In genomic region chr3:95216655-95217254, GRCm38 (mm10) we compare ENCODE assay signal across 8 mouse cellular contexts. TPM values are rescaled to one million over a fixed set of nuclear protein-coding genes. Genes with fewer than 3 reads are reported as not detected.
DNase-seq lines count a peak whose midpoint lies in the region; ATAC-seq lines count a peak whose summit lies in the region.

No protein-coding gene starts in this region.

- 20% methylated on average over 4 of the region's 4 CpGs for WGBS in kidney, embryonic 14.5 days
- 28% methylated on average over 4 of the region's 4 CpGs for WGBS in embryonic facial prominence, embryonic 10.5 days
- 15% methylated on average over 4 of the region's 4 CpGs for WGBS in midbrain, embryonic 16.5 days

- H3K4me3 ChIP-seq in kidney, embryonic 14.5 days (ENCODE audit: low read length): peak overlapping the region; percentile 85
- peak overlapping the region; percentile 80 for H3K4me3 ChIP-seq in embryonic facial prominence, embryonic 10.5 days
- H3K4me3 ChIP-seq in midbrain, embryonic 16.5 days (ENCODE audit: low read depth, low read length): peak overlapping the region; percentile 79

- no peak for DNase-seq in kidney, adult 9 months
- DNase-seq in embryonic facial prominence, embryonic 10.5 days (ENCODE audit: low spot score): no peak
- peak; percentile 69 for DNase-seq in hindlimb bud, embryonic 11.5 days (ENCODE audit: extremely low spot score, low read depth, low spot score)
- no peak for DNase-seq in ovary, postnatal 36 days (ENCODE audit: low spot score)
- DNase-seq in layer of hippocampus, adult 18-20 months (ENCODE audit: low spot score in 2 of 2): no peak
- DNase-seq in left cerebral cortex, adult 8-10 months (ENCODE audit: low spot score in 2 of 2): no peak

- peak overlapping the region; percentile 96 for H3K9ac ChIP-seq in kidney, embryonic 14.5 days (ENCODE audit: low read depth, low read length)
- peak overlapping the region; percentile 89 for H3K9ac ChIP-seq in midbrain, embryonic 16.5 days (ENCODE audit: low read depth, low read length)

- peak overlapping the region; percentile 100 for H3K27ac ChIP-seq in kidney, embryonic 14.5 days (ENCODE audit: low read depth, low read length)
- H3K27ac ChIP-seq in embryonic facial prominence, embryonic 10.5 days (replicated peaks): peak overlapping the region; percentile 99
- H3K27ac ChIP-seq in midbrain, embryonic 16.5 days (ENCODE audit: low read length): peak overlapping the region; percentile 94; the same call in 1 of the 2 replicates

- H3K27me3 ChIP-seq in kidney, embryonic 14.5 days (ENCODE audit: control insufficient read depth, insufficient read depth, low read length): no peaks in the 10 kb centered on the region
- no peaks in the 10 kb centered on the region for H3K27me3 ChIP-seq in embryonic facial prominence, embryonic 10.5 days (replicated peaks; ENCODE audit: low read depth, poor library complexity, severe bottlenecking)
- H3K27me3 ChIP-seq in midbrain, embryonic 16.5 days (ENCODE audit: control insufficient read depth, insufficient read depth, low read depth, low read length): no peaks in the 10 kb centered on the region

- H3K4me2 ChIP-seq in kidney, embryonic 14.5 days (replicated peaks; ENCODE audit: low read depth, low read length): peak overlapping the region; percentile 48
- H3K4me2 ChIP-seq in midbrain, embryonic 16.5 days (ENCODE audit: low read length): peak overlapping the region; percentile 69

- H3K4me1 ChIP-seq in kidney, embryonic 14.5 days (ENCODE audit: control insufficient read depth, insufficient read depth, low read length): peaks cover 5% of the 10 kb centered on the region; the same call in 1 of the 2 replicates
- H3K4me1 ChIP-seq in embryonic facial prominence, embryonic 10.5 days: peaks cover 16% of the 10 kb centered on the region
- peaks cover 13% of the 10 kb centered on the region for H3K4me1 ChIP-seq in midbrain, embryonic 16.5 days (ENCODE audit: control insufficient read depth, insufficient read depth, low read length)

- ATAC-seq in kidney, embryonic 14.5 days (ENCODE audit: low FRiP score, low TSS enrichment): no peak; the same call in 1 of the 2 replicates
- ATAC-seq in midbrain, embryonic 16.5 days: no peak

- no peaks in the 10 kb centered on the region for H3K9me3 ChIP-seq in kidney, embryonic 14.5 days (ENCODE audit: control insufficient read depth, low read length)
- no peaks in the 10 kb centered on the region for H3K9me3 ChIP-seq in embryonic facial prominence, embryonic 10.5 days
- no peaks in the 10 kb centered on the region for H3K9me3 ChIP-seq in midbrain, embryonic 16.5 days (replicated peaks; ENCODE audit: control insufficient read depth, low read length, poor library complexity, severe bottlenecking)

- H3K36me3 ChIP-seq in kidney, embryonic 14.5 days (ENCODE audit: control insufficient read depth, insufficient read depth, low read length): peaks cover 30% of the 10 kb centered on the region
- peaks cover 73% of the 10 kb centered on the region for H3K36me3 ChIP-seq in embryonic facial prominence, embryonic 10.5 days (replicated peaks)
- H3K36me3 ChIP-seq in midbrain, embryonic 16.5 days (ENCODE audit: control insufficient read depth, insufficient read depth, low read length): peaks cover 17% of the 10 kb centered on the region

RNA-seq across cellular contexts. Expression of gene Gabpb2, which starts 1.0 kb away (rescaled TPM):
- 9.7 and 15.4 TPM in 2 replicates for polyA plus RNA-seq in kidney, embryonic 14.5 days (2014; fragmentation: Nextera tagmentation; extraction: Ambion mirVana)
- 12.0 and 12.5 TPM in 2 replicates for polyA plus RNA-seq in embryonic facial prominence, embryonic 10.5 days (2016; fragmentation: Nextera tagmentation; extraction: Ambion mirVana)
- 2.4 and 3.0 TPM in 2 replicates for polyA plus RNA-seq in midbrain, embryonic 16.5 days (2015; fragmentation: Nextera tagmentation; extraction: Ambion mirVana)
- total RNA-seq in layer of hippocampus, adult 18-20 months (2021): 10 to 100 TPM; 12.7 to 13.2 TPM
- total RNA-seq in left cerebral cortex, adult 8-10 months (2022): 10 to 100 TPM; 10.4 to 12.5 (median 12.1) TPM

RNA-seq across cellular contexts. Expression of gene Cdc42se1, which starts 11.8 kb away (rescaled TPM):
- 109 and 113 TPM in 2 replicates for polyA plus RNA-seq in kidney, embryonic 14.5 days (2014; fragmentation: Nextera tagmentation; extraction: Ambion mirVana)
- polyA plus RNA-seq in embryonic facial prominence, embryonic 10.5 days (2016; fragmentation: Nextera tagmentation; extraction: Ambion mirVana): 91.1 and 91.2 TPM in 2 replicates
- 46.6 and 50.9 TPM in 2 replicates for polyA plus RNA-seq in midbrain, embryonic 16.5 days (2015; fragmentation: Nextera tagmentation; extraction: Ambion mirVana)
- 10 to 100 TPM; 72.7 to 72.9 TPM for total RNA-seq in layer of hippocampus, adult 18-20 months (2021)
- 10 to 100 TPM; 63.5 to 76.2 (median 69.3) TPM for total RNA-seq in left cerebral cortex, adult 8-10 months (2022)

RNA-seq across cellular contexts. Expression of gene Mllt11, which starts 15.2 kb away (rescaled TPM):
- 18.5 and 19.1 TPM in 2 replicates for polyA plus RNA-seq in kidney, embryonic 14.5 days (2014; fragmentation: Nextera tagmentation; extraction: Ambion mirVana)
- 29.9 and 35.2 TPM in 2 replicates for polyA plus RNA-seq in embryonic facial prominence, embryonic 10.5 days (2016; fragmentation: Nextera tagmentation; extraction: Ambion mirVana)
- polyA plus RNA-seq in midbrain, embryonic 16.5 days (2015; fragmentation: Nextera tagmentation; extraction: Ambion mirVana): 336 and 438 TPM in 2 replicates
- total RNA-seq in layer of hippocampus, adult 18-20 months (2021): 100 to 1,000 TPM; 263 to 266 TPM
- total RNA-seq in left cerebral cortex, adult 8-10 months (2022): 100 to 1,000 TPM; 280 to 293 (median 288) TPM

RNA-seq across cellular contexts. Expression of gene Gm128, which starts 24.6 kb away (rescaled TPM):
- polyA plus RNA-seq in kidney, embryonic 14.5 days (2014; fragmentation: Nextera tagmentation; extraction: Ambion mirVana): 0.19 and 0.57 TPM in 2 replicates
- 0.38 and 0.45 TPM in 2 replicates for polyA plus RNA-seq in embryonic facial prominence, embryonic 10.5 days (2016; fragmentation: Nextera tagmentation; extraction: Ambion mirVana)
- 0.21 and 0.24 TPM in 2 replicates for polyA plus RNA-seq in midbrain, embryonic 16.5 days (2015; fragmentation: Nextera tagmentation; extraction: Ambion mirVana)
- under 1 TPM in 1 of 2 experiments, not detected in 1; 0.15 TPM for total RNA-seq in layer of hippocampus, adult 18-20 months (2021)
- total RNA-seq in left cerebral cortex, adult 8-10 months (2022): under 1 TPM; 0.24 to 0.67 (median 0.41) TPM

RNA-seq across cellular contexts. Expression of gene Bnipl, which starts 34.2 kb away (rescaled TPM):
- 2.1 and 2.4 TPM in 2 replicates for polyA plus RNA-seq in kidney, embryonic 14.5 days (2014; fragmentation: Nextera tagmentation; extraction: Ambion mirVana)
- polyA plus RNA-seq in embryonic facial prominence, embryonic 10.5 days (2016; fragmentation: Nextera tagmentation; extraction: Ambion mirVana): 0.99 and 2.0 TPM in 2 replicates
- polyA plus RNA-seq in midbrain, embryonic 16.5 days (2015; fragmentation: Nextera tagmentation; extraction: Ambion mirVana): 0.30 TPM in 1 of 2 replicates, not detected in the other
- total RNA-seq in layer of hippocampus, adult 18-20 months (2021): under 1 TPM in 1 of 2 experiments, not detected in 1; 0.37 TPM
- under 1 TPM in 3 of 4 experiments, not detected in 1; 0.37 to 0.72 (median 0.67) TPM for total RNA-seq in left cerebral cortex, adult 8-10 months (2022)
